Mouse (Mus musculus) cortical plate, adult 2 months (tissue): ENCODE measurements around the gene Pgrmc2.

Experiments
- CTCF ChIP-seq: fragments of 200-500 bp; IDR thresholded peaks from 2 replicates; pipeline ENCODE4 v1.5.1; 2011; ENCODE audit warnings: mild to moderate bottlenecking, control low read depth, low read length; ENCODE audit not compliant: insufficient read depth; ENCODE audit errors: extremely low read depth
- POLR2A ChIP-seq: fragments of 200-500 bp; IDR thresholded peaks from 2 replicates; pipeline ENCODE4 v1.6.1; 2011; ENCODE audit warnings: mild to moderate bottlenecking, low read length, control low read depth; ENCODE audit not compliant: insufficient read depth; ENCODE audit errors: extremely low read depth

- TF ChIP-seq CTCF (no peak), POLR2A (no peak)
These were observed 40.5 kb upstream of the Pgrmc2 start for GRCm38 (mm10) chr3:41123190-41123999.
